Mouse (Mus musculus): ENCODE results near the gene Lpar5. TPM values are rescaled to one million over a fixed set of nuclear protein-coding genes. Genes with fewer than 3 reads are reported as not detected.

Lpar5 gene
- total RNA-seq, 1 experiment from 2014 or later = 8.8 TPM

DNA sequence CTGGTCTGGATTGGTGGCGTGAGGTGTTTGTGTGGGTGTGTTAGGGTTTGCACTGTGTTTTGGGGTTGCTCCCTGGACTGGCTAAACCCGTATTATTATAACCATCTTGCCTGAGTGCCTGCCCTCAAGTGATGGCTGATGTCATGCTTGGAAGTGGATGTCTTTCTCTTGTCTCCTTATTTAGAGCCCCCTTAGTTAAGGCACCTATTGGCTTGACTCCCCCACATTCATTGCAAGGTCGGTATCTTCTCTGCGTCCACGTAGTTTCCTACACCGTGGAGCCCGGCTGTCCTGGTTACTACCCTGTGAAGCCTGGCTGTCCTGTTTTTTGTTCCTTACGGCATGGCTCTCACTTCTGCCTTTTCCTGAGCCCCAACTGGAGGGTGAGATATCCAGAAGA is 30.2 kb downstream of the Lpar5 start:
- no peak for ATAC-seq (replicated peaks in 1 of 2; ENCODE audit: insufficient read depth in 1 of 2, low FRiP score in 2 of 2, low TSS enrichment in 1 of 2, low read depth in 1 of 2, poor library complexity in 2 of 2, severe bottlenecking in 2 of 2)

DNA sequence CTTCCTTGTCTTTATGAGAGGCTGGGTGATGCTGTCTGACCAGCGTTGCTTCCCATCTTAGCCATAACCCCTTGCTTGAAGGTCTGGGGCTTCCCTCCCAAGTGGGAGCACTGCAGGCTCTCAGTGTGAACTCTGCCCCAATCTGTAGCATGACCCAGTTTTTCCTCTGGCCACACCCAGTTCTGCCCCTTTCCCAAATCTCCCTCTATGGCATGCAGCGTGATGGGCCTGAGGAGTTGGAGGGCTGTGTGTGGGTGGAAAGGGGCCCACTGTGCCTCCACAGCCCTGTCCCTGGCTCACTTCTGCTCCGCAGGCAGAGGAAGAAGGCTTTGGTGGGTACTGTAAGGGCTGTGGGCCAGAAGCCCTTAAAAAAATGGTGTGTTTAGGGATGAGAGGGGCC is 30.8 kb downstream of the Lpar5 start:
- ATAC-seq (replicated peaks in 1 of 2; ENCODE audit: insufficient read depth in 1 of 2, low FRiP score in 2 of 2, low TSS enrichment in 1 of 2, low read depth in 1 of 2, poor library complexity in 2 of 2, severe bottlenecking in 2 of 2) = no peak

DNA sequence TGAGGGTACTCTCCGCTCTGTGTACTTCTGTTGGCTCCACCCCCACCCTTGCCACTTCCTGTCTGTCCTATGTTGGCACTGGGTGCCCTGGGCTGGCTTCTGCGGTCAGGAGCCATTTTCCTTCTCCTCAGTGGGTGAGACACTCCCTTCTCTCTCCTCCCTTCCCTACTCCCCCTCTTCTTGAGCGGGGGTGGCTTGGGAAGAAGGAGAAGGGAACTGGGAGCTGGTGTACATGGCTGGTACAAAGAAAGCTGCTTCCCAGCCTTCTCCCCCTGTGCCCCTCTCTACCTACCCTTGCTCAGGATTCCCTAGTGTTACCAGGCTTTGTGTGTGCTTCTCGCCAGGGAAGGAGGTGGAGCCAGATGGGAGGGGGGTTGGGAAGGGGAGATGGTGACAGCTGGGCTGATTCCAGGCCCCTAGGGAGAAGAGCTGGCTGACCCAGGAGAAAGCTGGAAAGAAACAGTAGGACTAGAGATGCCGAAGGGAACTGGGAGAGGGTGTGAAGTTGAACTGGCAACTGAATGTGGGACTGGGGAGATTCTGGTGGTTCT is 31.8 kb downstream of the Lpar5 start:
- peak; percentile 59 to 68 for ATAC-seq (replicated peaks in 1 of 2; ENCODE audit: insufficient read depth in 1 of 2, low FRiP score in 2 of 2, low TSS enrichment in 1 of 2, low read depth in 1 of 2, poor library complexity in 2 of 2, severe bottlenecking in 2 of 2)

DNA sequence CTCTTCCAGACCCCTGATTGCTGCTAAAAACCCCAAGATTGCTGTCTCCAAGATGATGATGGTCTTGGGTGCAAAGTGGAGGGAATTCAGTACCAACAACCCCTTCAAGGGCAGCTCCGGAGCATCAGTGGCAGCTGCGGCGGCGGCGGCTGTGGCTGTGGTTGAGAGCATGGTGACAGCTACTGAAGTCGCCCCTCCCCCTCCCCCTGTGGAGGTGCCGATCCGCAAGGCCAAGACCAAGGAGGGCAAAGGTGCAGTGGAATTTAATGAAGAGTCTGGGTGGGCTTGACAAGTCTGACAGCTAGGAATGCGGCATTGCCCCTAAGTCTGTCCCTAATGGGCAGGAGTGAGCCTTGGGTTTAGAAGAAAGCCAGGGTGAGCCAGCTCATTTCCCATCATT is 33.7 kb downstream of the Lpar5 start:
- ATAC-seq (replicated peaks in 1 of 2; ENCODE audit: insufficient read depth in 1 of 2, low FRiP score in 2 of 2, low TSS enrichment in 1 of 2, low read depth in 1 of 2, poor library complexity in 2 of 2, severe bottlenecking in 2 of 2) = no peak

DNA sequence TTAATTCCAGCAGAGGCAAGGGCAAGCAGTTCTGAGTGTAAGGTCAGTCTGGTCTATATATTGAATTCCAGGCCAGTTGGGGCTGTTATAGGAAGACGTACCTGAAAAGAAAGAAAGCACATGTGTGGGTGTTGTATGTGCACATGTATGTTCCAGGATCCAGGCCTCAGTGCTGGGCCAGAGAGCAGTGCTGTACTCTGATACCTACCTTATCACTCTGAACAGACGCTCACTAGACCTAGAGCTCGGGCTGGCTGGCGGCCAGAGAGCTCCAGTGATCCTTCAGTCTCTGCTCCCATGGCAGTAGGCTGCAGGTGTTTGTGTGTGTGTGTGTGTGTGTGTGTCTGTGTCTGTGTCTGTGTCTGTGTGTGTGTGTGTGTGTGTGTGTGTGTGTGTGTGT is 36.5 kb downstream of the Lpar5 start:
- ATAC-seq (replicated peaks in 1 of 2; ENCODE audit: insufficient read depth in 1 of 2, low FRiP score in 2 of 2, low TSS enrichment in 1 of 2, low read depth in 1 of 2, poor library complexity in 2 of 2, severe bottlenecking in 2 of 2) = peak in 1 of 2 experiments; percentile 47; a peak in 1 of 4 replicates

DNA sequence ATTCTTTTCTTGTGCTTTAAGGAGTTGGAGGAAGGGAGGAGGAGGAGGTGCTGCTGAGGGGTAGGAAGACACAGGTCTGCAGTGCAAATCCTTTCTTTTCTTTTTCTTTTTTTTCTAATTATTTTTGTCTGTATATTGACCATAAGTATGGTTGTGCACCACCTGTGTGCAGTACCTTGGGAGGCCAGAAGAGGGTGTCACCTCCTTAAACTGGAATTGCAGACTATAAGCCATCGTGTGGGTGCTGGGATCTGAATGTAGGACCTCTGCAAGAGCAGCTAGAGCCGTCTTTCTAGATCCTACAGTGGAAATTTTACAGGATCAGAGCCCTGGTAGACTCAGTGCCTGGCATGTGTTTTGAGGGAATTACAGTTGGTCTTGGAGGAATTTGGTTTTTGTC is 40.0 kb downstream of the Lpar5 start:
- ATAC-seq (replicated peaks in 1 of 2; ENCODE audit: insufficient read depth in 1 of 2, low FRiP score in 2 of 2, low TSS enrichment in 1 of 2, low read depth in 1 of 2, poor library complexity in 2 of 2, severe bottlenecking in 2 of 2) = no peak

DNA sequence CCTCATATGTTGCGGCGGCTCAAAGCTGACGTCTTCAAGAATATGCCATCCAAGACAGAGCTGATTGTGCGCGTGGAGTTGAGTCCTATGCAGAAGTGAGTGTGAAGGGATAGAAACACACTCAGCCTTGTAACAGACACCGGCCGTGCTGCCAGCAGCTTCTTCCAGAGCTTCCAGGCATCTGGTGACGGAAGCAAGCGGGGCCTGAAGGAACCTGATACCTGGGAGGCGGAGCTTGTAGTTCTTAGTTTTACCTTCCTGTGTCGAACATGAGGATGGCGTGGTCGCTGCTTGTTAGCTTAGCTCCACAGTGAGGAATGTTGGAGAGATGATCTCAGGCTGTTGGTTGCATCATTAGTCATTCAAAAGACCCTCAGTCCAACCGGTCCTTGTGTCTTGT is 41.7 kb downstream of the Lpar5 start:
- ATAC-seq (replicated peaks in 1 of 2; ENCODE audit: insufficient read depth in 1 of 2, low FRiP score in 2 of 2, low TSS enrichment in 1 of 2, low read depth in 1 of 2, poor library complexity in 2 of 2, severe bottlenecking in 2 of 2) = no peak

DNA sequence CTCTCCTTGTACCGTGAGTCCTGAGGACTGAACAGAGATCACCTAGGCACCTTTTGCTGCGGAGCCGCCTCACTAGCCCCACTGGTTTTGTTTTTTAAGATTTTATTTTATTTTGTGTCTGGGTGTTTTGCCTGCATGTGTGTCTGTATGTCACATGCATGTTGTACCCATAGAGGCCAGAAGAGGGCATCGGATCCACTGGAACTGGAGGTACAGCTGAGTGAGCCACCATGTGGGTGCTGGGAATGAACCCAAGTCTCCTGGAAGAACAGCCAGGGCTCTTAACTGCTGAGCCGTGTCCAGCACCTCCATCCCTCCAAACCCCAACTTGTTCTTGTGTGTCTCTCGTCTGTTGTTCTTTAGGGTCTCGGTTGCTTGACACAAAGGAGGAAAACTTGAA is 43.2 kb downstream of the Lpar5 start:
- no peak for ATAC-seq (replicated peaks in 1 of 2; ENCODE audit: insufficient read depth in 1 of 2, low FRiP score in 2 of 2, low TSS enrichment in 1 of 2, low read depth in 1 of 2, poor library complexity in 2 of 2, severe bottlenecking in 2 of 2)

DNA sequence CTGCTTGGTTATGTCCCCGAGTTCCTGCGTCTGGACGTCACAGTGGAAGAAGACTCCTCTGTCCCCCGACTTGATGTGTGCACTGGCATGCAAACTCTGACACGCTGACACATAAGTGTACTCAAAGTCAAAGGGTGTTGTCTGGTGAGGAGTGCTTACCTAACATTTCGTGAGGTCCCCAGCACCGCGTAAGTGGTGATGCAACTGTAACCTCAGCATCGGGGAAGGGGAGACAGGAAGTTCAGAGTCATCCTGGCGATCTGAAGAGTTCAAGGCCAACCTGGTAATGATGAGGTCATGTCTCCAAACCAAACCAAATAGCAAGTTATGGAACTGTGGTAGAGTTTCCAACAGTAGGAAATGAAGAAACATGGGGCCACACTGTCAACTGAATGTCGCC is 44.8 kb downstream of the Lpar5 start:
- ATAC-seq (replicated peaks in 1 of 2; ENCODE audit: insufficient read depth in 1 of 2, low FRiP score in 2 of 2, low TSS enrichment in 1 of 2, low read depth in 1 of 2, poor library complexity in 2 of 2, severe bottlenecking in 2 of 2) = peak in 1 of 2 experiments; percentile 41; a peak in 1 of 4 replicates

DNA sequence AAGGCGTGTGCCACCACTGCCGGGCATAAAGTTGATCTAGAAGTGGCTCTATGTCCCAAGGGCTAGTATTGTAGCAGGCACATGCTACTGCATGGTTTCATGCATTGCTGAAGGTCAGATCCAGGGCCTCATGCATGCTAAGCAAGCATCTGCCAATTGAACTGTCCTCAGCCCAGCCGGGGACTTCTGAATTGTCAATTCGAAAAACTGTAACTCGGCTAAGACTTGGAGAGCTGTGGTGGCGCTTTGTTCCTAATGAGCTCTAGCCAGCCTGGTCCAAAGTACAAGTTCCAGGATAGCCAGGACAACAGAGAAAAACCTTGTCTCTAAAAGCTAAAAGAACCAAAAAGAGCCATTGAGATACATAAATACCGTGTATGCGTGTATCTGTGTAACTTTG is 51.7 kb downstream of the Lpar5 start:
- no peak for ATAC-seq (replicated peaks in 1 of 2; ENCODE audit: insufficient read depth in 1 of 2, low FRiP score in 2 of 2, low TSS enrichment in 1 of 2, low read depth in 1 of 2, poor library complexity in 2 of 2, severe bottlenecking in 2 of 2)

DNA sequence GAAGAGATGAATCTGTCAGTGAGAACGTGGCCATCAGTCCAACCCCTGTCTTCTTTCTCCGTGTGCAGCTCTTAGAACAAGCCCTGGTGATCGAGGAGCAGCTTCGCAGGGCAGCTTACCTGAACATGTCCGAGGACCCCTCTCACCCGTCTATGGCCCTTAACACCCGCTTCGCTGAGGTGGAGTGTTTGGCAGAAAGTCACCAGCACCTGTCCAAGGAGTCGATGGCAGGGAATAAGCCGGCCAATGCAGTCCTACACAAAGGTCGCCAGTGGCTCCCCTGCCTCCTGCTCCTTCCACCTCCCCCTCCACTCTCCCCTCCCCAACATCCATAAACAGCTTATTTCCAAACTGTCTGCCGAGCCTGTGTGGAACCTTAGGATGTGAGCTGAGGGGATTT is 61.0 kb downstream of the Lpar5 start:
- no peak for ATAC-seq (replicated peaks in 1 of 2; ENCODE audit: insufficient read depth in 1 of 2, low FRiP score in 2 of 2, low TSS enrichment in 1 of 2, low read depth in 1 of 2, poor library complexity in 2 of 2, severe bottlenecking in 2 of 2)

DNA sequence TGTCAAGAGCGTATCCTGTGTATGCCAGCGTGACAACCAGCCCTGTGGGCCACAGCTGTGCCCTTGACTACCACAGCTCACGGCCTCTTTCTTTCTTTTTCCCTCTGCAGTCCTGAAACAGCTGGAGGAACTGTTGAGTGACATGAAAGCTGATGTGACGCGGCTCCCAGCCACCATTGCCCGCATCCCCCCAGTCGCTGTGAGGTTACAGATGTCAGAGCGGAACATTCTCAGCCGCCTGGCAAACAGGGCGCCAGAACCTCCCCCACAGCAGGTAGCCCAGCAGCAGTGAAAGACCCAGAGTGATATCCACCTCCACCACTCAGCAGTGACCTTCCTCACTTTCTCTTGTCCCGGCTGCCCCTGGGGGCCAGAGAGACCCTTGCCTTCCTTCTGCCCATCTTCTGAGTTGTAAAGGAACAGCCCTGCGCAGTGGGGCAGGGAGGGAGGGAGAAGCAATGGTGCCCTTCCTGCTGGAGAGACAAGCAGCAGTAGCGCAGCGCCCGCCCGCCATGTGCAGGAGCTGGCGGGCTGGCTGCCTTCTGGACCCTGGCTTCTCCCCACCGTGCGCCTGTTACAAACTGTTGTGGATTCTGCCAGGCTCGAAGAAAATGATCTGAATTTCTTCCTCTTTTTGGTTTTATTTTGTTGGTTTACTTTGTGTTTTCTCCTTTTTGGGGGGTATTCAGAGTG is 62.1 kb downstream of the Lpar5 start:
- ATAC-seq (replicated peaks in 1 of 2; ENCODE audit: insufficient read depth in 1 of 2, low FRiP score in 2 of 2, low TSS enrichment in 1 of 2, low read depth in 1 of 2, poor library complexity in 2 of 2, severe bottlenecking in 2 of 2) = no peak

DNA sequence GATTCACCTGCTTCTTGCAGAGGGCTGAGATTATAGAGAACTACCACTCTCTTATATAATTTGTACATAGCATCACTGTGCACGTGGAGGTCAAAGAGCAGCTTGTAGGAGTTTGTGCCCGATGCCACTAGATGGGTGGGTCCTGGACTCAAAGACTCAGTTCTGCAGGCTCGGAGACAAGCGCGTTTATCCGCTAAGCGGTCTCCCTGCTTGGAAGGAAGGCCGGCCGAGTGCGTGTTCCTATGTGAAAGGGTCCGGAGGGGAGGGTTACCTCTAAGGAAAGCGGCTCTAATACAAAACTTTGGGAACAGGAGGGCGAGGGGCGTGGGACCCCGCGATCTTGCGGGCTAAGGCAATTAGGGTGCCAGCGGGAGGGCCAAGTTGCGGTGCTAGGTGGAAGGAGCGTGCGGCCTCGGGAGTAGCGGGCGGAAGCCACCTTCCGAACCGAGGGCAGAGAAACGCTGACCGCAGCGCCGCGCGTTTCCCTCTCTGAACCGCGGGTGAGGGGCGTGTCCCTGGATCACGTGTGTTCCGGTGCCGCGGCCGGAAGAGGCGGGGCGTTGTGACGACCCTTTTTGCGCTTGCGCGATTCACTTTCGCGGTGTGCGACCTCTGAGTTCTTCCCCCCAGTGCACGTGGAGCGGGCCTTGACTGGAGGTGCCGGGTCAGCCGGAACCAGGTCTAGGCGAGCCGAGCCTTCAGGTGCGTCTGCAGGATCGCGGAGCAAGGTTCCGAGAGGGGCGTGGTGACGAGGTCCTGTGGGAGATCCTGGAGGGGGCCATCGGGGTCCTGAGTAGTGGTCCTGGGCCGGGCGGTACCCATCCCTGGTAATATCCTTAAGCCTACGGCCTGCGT is 63.8 kb downstream of the Lpar5 start, which contains the start of gene Nop2:
Gene Nop2, plus strand, starts transcription at position 608 of the 855 bp plus-strand sequence.
- ATAC-seq (replicated peaks in 1 of 2; ENCODE audit: insufficient read depth in 1 of 2, low FRiP score in 2 of 2, low TSS enrichment in 1 of 2, low read depth in 1 of 2, poor library complexity in 2 of 2, severe bottlenecking in 2 of 2) = peak; percentile 89 to 92

Other genes with a start within 250 kb of the Lpar5 start
- gene Usp5, start 238.4 kb upstream of the Lpar5 start, total RNA-seq (2017) = 55.3 and 78.1 TPM in 2 replicates
- 62.0 and 98.2 TPM in 2 replicates for gene Cdca3, start 238.4 kb upstream of the Lpar5 start, total RNA-seq (2017)
- not detected in 2 replicates for gene Gnb3, start 227.6 kb upstream of the Lpar5 start, total RNA-seq (2017)
- 14.5 and 24.3 TPM in 2 replicates for gene P3h3, start 210.2 kb upstream of the Lpar5 start, total RNA-seq (2017)
- gene Gpr162, start 203.9 kb upstream of the Lpar5 start, total RNA-seq (2017) = 0.15 TPM in 1 of 2 replicates, not detected in the other
- 5.8 and 10.0 TPM in 2 replicates for gene Cd4, start 179.7 kb upstream of the Lpar5 start, total RNA-seq (2017)
- 3.8 and 9.1 TPM in 2 replicates for gene Lag3, start 156.2 kb upstream of the Lpar5 start, total RNA-seq (2017)
- 121 and 123 TPM in 2 replicates for gene Ptms, start 147.8 kb upstream of the Lpar5 start, total RNA-seq (2017)
- 54.2 and 67.4 TPM in 2 replicates for gene Mlf2, start 136.5 kb upstream of the Lpar5 start, total RNA-seq (2017)
- gene Cops7a, start 102.4 kb upstream of the Lpar5 start, total RNA-seq (2017) = 41.6 and 51.1 TPM in 2 replicates
- gene Pianp, start 71.2 kb upstream of the Lpar5 start, total RNA-seq (2017) = not detected in 2 replicates
- 29.0 and 29.2 TPM in 2 replicates for gene Zfp384, start 58.8 kb upstream of the Lpar5 start, total RNA-seq (2017)
- 92.9 and 101 TPM in 2 replicates for gene Ing4, start 28.2 kb upstream of the Lpar5 start, total RNA-seq (2017)
- 7.6 and 7.8 TPM in 2 replicates for gene Acrbp, start 18.2 kb upstream of the Lpar5 start, total RNA-seq (2017)
- gene Chd4, start 28.1 kb downstream of the Lpar5 start, total RNA-seq (2017) = 499 and 599 TPM in 2 replicates
- gene Nop2, start 64.0 kb downstream of the Lpar5 start, total RNA-seq (2017) = 58.8 and 63.4 TPM in 2 replicates
- 13.3 and 14.2 TPM in 2 replicates for gene Iffo1, start 77.3 kb downstream of the Lpar5 start, total RNA-seq (2017)
- 727 and 879 TPM in 2 replicates for gene Gapdh, start 98.5 kb downstream of the Lpar5 start, total RNA-seq (2017)
- gene Ncapd2, start 123.8 kb downstream of the Lpar5 start, total RNA-seq (2017) = 199 and 281 TPM in 2 replicates
- gene Mrpl51, start 123.9 kb downstream of the Lpar5 start, total RNA-seq (2017) = 72.6 and 78.6 TPM in 2 replicates
- gene Vamp1, start 147.6 kb downstream of the Lpar5 start, total RNA-seq (2017) = 7.7 and 13.7 TPM in 2 replicates
- gene Tapbpl, start 163.9 kb downstream of the Lpar5 start, total RNA-seq (2017) = 23.1 and 29.7 TPM in 2 replicates
- 170 and 196 TPM in 2 replicates for gene Cd27, start 169.1 kb downstream of the Lpar5 start, total RNA-seq (2017)
- gene Tuba3a, start 218.1 kb downstream of the Lpar5 start, total RNA-seq (2017) = not detected in 2 replicates
- 18.6 and 68.1 TPM in 2 replicates for gene Ltbr, start 246.0 kb downstream of the Lpar5 start, total RNA-seq (2017)